Mouse (Mus musculus): Measurements from ENCODE around the gene Wdr90.
A peak's percentile ranks its signal among the peaks of the same experiment; 100 is the strongest.

The Wdr90 gene

GRCm38 (mm10) chr17:25860832-25861703 lies at the start of gene Wdr90:
TSS of gene Wdr90 (minus strand) at chr17:25861501.
- DNase-seq (ENCODE audit: low read depth): peak; percentile 86

GRCm38 (mm10) chr17:25907640-25908039 lies 46.3 kb upstream of the Wdr90 start:
- DNase-seq (ENCODE audit: low read depth): no peak

GRCm38 (mm10) chr17:25903061-25903460 lies 41.8 kb upstream of the Wdr90 start:
- no peak for DNase-seq (ENCODE audit: low read depth)

- no peak for DNase-seq (ENCODE audit: low read depth)
These were observed 38.9 kb upstream of the Wdr90 start for GRCm38 (mm10) chr17:25900193-25900592.

GRCm38 (mm10) chr17:25895891-25896290 lies 34.6 kb upstream of the Wdr90 start:
- no peak for DNase-seq (ENCODE audit: low read depth)

- DNase-seq (ENCODE audit: low read depth): no peak
These were observed 34.1 kb upstream of the Wdr90 start for GRCm38 (mm10) chr17:25895415-25895814.

- no peak for DNase-seq (ENCODE audit: low read depth)
These were observed 32.8 kb upstream of the Wdr90 start for GRCm38 (mm10) chr17:25893975-25894617.

- DNase-seq (ENCODE audit: low read depth): no peak
These were observed 27.5 kb upstream of the Wdr90 start for GRCm38 (mm10) chr17:25888837-25889236.

- DNase-seq (ENCODE audit: low read depth): no peak
These were observed 26.2 kb upstream of the Wdr90 start for GRCm38 (mm10) chr17:25887467-25887866.

GRCm38 (mm10) chr17:25886806-25887205 lies 25.5 kb upstream of the Wdr90 start:
- no peak for DNase-seq (ENCODE audit: low read depth)

- DNase-seq (ENCODE audit: low read depth): no peak
These were observed 24.3 kb upstream of the Wdr90 start for GRCm38 (mm10) chr17:25885636-25886035.

GRCm38 (mm10) chr17:25883824-25884223 lies 22.5 kb upstream of the Wdr90 start:
- DNase-seq (ENCODE audit: low read depth): no peak

- no peak for DNase-seq (ENCODE audit: low read depth)
These were observed 22.0 kb upstream of the Wdr90 start for GRCm38 (mm10) chr17:25883268-25883667.

GRCm38 (mm10) chr17:25882306-25882705 lies 21.0 kb upstream of the Wdr90 start:
- no peak for DNase-seq (ENCODE audit: low read depth)

GRCm38 (mm10) chr17:25881691-25882090 lies 20.4 kb upstream of the Wdr90 start:
- DNase-seq (ENCODE audit: low read depth): peak; percentile 57

- no peak for DNase-seq (ENCODE audit: low read depth)
These were observed 19.8 kb upstream of the Wdr90 start for GRCm38 (mm10) chr17:25880913-25881641.

GRCm38 (mm10) chr17:25880196-25880910 lies 19.1 kb upstream of the Wdr90 start, which contains the start of gene Wfikkn1:
TSS of gene Wfikkn1 (minus strand) at chr17:25880858.
- no peak for DNase-seq (ENCODE audit: low read depth)

- DNase-seq (ENCODE audit: low read depth): no peak
These were observed 18.4 kb upstream of the Wdr90 start for GRCm38 (mm10) chr17:25879750-25880149.

- DNase-seq (ENCODE audit: low read depth): no peak
These were observed 18.0 kb upstream of the Wdr90 start for GRCm38 (mm10) chr17:25879261-25879660.

GRCm38 (mm10) chr17:25878611-25879180 lies 17.4 kb upstream of the Wdr90 start:
- no peak for DNase-seq (ENCODE audit: low read depth)
